In genomic region chr10:96847028-96847427, GRCm38 (mm10) we compare ENCODE assay signal across 18 mouse cellular contexts.
DNase-seq lines count a peak whose midpoint lies in the region; ATAC-seq and TF ChIP-seq lines count a peak whose summit lies in the region.
"Had no signal": no experiment of that assay in that cellular context is flagged by ENCODE, and none has a peak within 500 bp of the region (broad histone marks: within the 10 kb centered on the region; RNA-seq: fewer than 3 reads in every experiment).

No protein-coding gene starts in this region.

- H3K4me1 ChIP-seq in forebrain, embryonic 16.5 days (replicated peaks; ENCODE audit: control insufficient read depth, insufficient read depth, low read length): peaks cover 6% of the 10 kb centered on the region
- 0 out of 2 replicates have a peak, but pooled peaks cover 3% of the 10 kb centered on the region for H3K4me1 ChIP-seq in midbrain, embryonic 16.5 days (ENCODE audit: control insufficient read depth, insufficient read depth, low read length)
- H3K4me1 ChIP-seq: kidney, embryonic 15.5 days; liver, embryonic 13.5 days; neural tube, embryonic 15.5 days had no signal

- H3K4me3 ChIP-seq in forebrain, embryonic 16.5 days (replicated peaks; ENCODE audit: low read length): no peak overlapping the region
- H3K4me3 ChIP-seq in midbrain, embryonic 16.5 days (ENCODE audit: low read depth, low read length): no peak overlapping the region
- H3K4me3 ChIP-seq: gastrocnemius, adult 2 months; kidney, embryonic 15.5 days; liver, embryonic 13.5 days; neural tube, embryonic 15.5 days had no signal

- H3K4me2 ChIP-seq in forebrain, embryonic 16.5 days (ENCODE audit: low read length): peak overlapping the region; percentile 2; the same call in 1 of the 2 replicates
- H3K4me2 ChIP-seq in midbrain, embryonic 16.5 days (ENCODE audit: low read length): no peak overlapping the region
- H3K4me2 ChIP-seq: heart, embryonic 11.5 days; kidney, embryonic 15.5 days; liver, embryonic 13.5 days; neural tube, embryonic 15.5 days had no signal

- DNase-seq in heart, adult 11 months: peak; percentile 58
- no peak for DNase-seq in heart, adult 18-20 months
- DNase-seq in brain, embryonic 14.5 days (ENCODE audit: low read depth): peak; percentile 48
- no peak for DNase-seq in spleen, adult 12 weeks (ENCODE audit: low spot score)
- no peak for DNase-seq in gastrocnemius, adult 8-10 months (ENCODE audit: low spot score in 2 of 2)
- DNase-seq: B cell, adult 2 months; gastrocnemius, adult 2 months; liver, embryonic 13.5 days; lung, adult 2 months; lung, postnatal 14 days; right cerebral cortex, adult 18-20 months; thymus, postnatal 14 days had no signal

- peak; percentile 79 for ATAC-seq in forebrain, embryonic 16.5 days
- ATAC-seq in midbrain, embryonic 16.5 days: no peak
- ATAC-seq: activated CD4-positive, CD25-positive, alpha-beta regulatory T cell, adult 4 months had no signal

- no peaks in the 10 kb centered on the region for H3K36me3 ChIP-seq in forebrain, embryonic 16.5 days (ENCODE audit: control insufficient read depth, insufficient read depth)
- no peaks in the 10 kb centered on the region for H3K36me3 ChIP-seq in midbrain, embryonic 16.5 days (ENCODE audit: control insufficient read depth, insufficient read depth, low read length)
- H3K36me3 ChIP-seq: kidney, embryonic 15.5 days; liver, embryonic 13.5 days; neural tube, embryonic 15.5 days had no signal

- 21% methylated on average over 6 of the region's 6 CpGs for WGBS in forebrain, embryonic 16.5 days
- 22% methylated on average over 6 of the region's 6 CpGs for WGBS in midbrain, embryonic 16.5 days

- no peak overlapping the region for H3K9ac ChIP-seq in forebrain, embryonic 16.5 days (replicated peaks; ENCODE audit: low read depth, low read length)
- H3K9ac ChIP-seq in midbrain, embryonic 16.5 days (ENCODE audit: low read depth, low read length): no peak overlapping the region
- H3K9ac ChIP-seq: kidney, embryonic 15.5 days; liver, embryonic 13.5 days; neural tube, embryonic 15.5 days had no signal

- peak overlapping the region; percentile 67 for H3K27ac ChIP-seq in forebrain, embryonic 16.5 days (ENCODE audit: low read length)
- H3K27ac ChIP-seq in midbrain, embryonic 16.5 days (ENCODE audit: low read length): peak overlapping the region; percentile 53; the same call in 1 of the 2 replicates
- H3K27ac ChIP-seq: gastrocnemius, adult 2 months; kidney, embryonic 15.5 days; liver, embryonic 13.5 days; neural tube, embryonic 15.5 days had no signal

- H3K27me3 ChIP-seq in forebrain, embryonic 16.5 days (replicated peaks; ENCODE audit: control insufficient read depth, insufficient read depth, low read length): no peaks in the 10 kb centered on the region
- H3K27me3 ChIP-seq in midbrain, embryonic 16.5 days (ENCODE audit: control insufficient read depth, insufficient read depth, low read depth, low read length): no peaks in the 10 kb centered on the region
- H3K27me3 ChIP-seq: kidney, embryonic 15.5 days; liver, embryonic 13.5 days; neural tube, embryonic 15.5 days had no signal

- no peak for TF ChIP-seq CTCF in brain, embryonic 14.5 days (IDR thresholded peaks at IDR 0.05; ENCODE audit: borderline replicate concordance, extremely low read depth, insufficient read depth, insufficient read length)

- TF ChIP-seq POLR2A in brain, embryonic 14.5 days (IDR thresholded peaks at IDR 0.05; ENCODE audit: borderline replicate concordance, extremely low read depth, insufficient read depth, insufficient read length, poor library complexity, severe bottlenecking): no peak

- no peaks in the 10 kb centered on the region for H3K9me3 ChIP-seq in forebrain, embryonic 16.5 days (ENCODE audit: control insufficient read depth, low read length)
- H3K9me3 ChIP-seq in midbrain, embryonic 16.5 days (replicated peaks; ENCODE audit: control insufficient read depth, low read length, poor library complexity, severe bottlenecking): 0 out of 2 replicates have a peak, but pooled peaks cover 2% of the 10 kb centered on the region
- H3K9me3 ChIP-seq: kidney, embryonic 15.5 days; liver, embryonic 13.5 days; neural tube, embryonic 15.5 days had no signal

Comparison
In these comparisons a context has a peak if more than half of its experiments do, and no peak if none do; other contexts are left out.
1. DNase-seq: peak in heart, adult 11 months (single experiment) and brain, embryonic 14.5 days (single experiment); none in heart, adult 18-20 months (0 of 2), spleen, adult 12 weeks (single experiment) and gastrocnemius, adult 8-10 months (0 of 2).